Mouse (Mus musculus): Measurements from ENCODE around the gene Bmyc.
"Not testable (repeated sequence)": the region's sequence is repeated elsewhere in the genome, so short reads cannot be mapped to it uniquely, and the experiment has no call there.

- TF ChIP-seq CTCF (IDR thresholded peaks at IDR 0.05; ENCODE audit: low read depth, low read length); POLR2A (IDR thresholded peaks at IDR 0.05; ENCODE audit: extremely low read depth, insufficient read depth, low read length): not testable (repeated sequence)
These were observed 3.3 kb downstream of the Bmyc start for GRCm38 (mm10) chr2:25709791-25710190.

Measured in liver, adult 2 months (tissue).